Mouse (Mus musculus) right cerebral cortex, postnatal 4 days (tissue): Measurements from ENCODE around the gene Med1.
"Not testable (repeated sequence)": the region's sequence is repeated elsewhere in the genome, so short reads cannot be mapped to it uniquely, and the experiment has no call there.

Experiments
- DNase-seq: peaks from one replicate; pipeline ENCODE4 v3.0.0-alpha.2; 2022

Med1 gene

GRCm38 (mm10) chr11:98192901-98193805, at the start of gene Med1:
Med1 (minus strand) TSS chr11:98193293.
- DNase-seq, result peak; percentile 81

- DNase-seq, result no peak
These were observed 45.9 kb upstream of the Med1 start for GRCm38 (mm10) chr11:98238995-98239394.

GRCm38 (mm10) chr11:98238416-98238815, 45.3 kb upstream of the Med1 start:
- DNase-seq, result no peak

- no peak for DNase-seq
These were observed 33.3 kb upstream of the Med1 start for GRCm38 (mm10) chr11:98226349-98226748.

- DNase-seq, result no peak
These were observed 20.2 kb upstream of the Med1 start for GRCm38 (mm10) chr11:98213311-98213710.

GRCm38 (mm10) chr11:98209661-98210060, 16.6 kb upstream of the Med1 start:
- not testable (repeated sequence) for DNase-seq

GRCm38 (mm10) chr11:98206281-98206680, 13.2 kb upstream of the Med1 start:
- DNase-seq, result not testable (repeated sequence)

- no peak for DNase-seq
These were observed 12.4 kb upstream of the Med1 start for GRCm38 (mm10) chr11:98205463-98205862.

GRCm38 (mm10) chr11:98203931-98204421, 10.9 kb upstream of the Med1 start:
- no peak for DNase-seq

- DNase-seq, result no peak
These were observed 10.3 kb upstream of the Med1 start for GRCm38 (mm10) chr11:98203351-98203911.

GRCm38 (mm10) chr11:98202641-98203350, 9.7 kb upstream of the Med1 start, which contains the start of gene Cdk12:
Cdk12 (plus strand) TSS chr11:98203059.
- peak; percentile 98 for DNase-seq

- DNase-seq, result no peak
These were observed 8.9 kb upstream of the Med1 start for GRCm38 (mm10) chr11:98201791-98202640.

GRCm38 (mm10) chr11:98190820-98191219, 2.3 kb downstream of the Med1 start:
- no peak for DNase-seq

GRCm38 (mm10) chr11:98187640-98188395, 5.3 kb downstream of the Med1 start:
- DNase-seq, result no peak

- DNase-seq, result not testable (repeated sequence)
These were observed 10.9 kb downstream of the Med1 start for GRCm38 (mm10) chr11:98182149-98182548.

- no peak for DNase-seq
These were observed 24.7 kb downstream of the Med1 start for GRCm38 (mm10) chr11:98168400-98168799.

- DNase-seq, result no peak
These were observed 38.0 kb downstream of the Med1 start for GRCm38 (mm10) chr11:98155094-98155493.

GRCm38 (mm10) chr11:98150625-98151156, 42.4 kb downstream of the Med1 start:
- DNase-seq, result no peak

- peak; percentile 90 for DNase-seq
These were observed 43.1 kb downstream of the Med1 start, which contains the start of gene Fbxl20 for GRCm38 (mm10) chr11:98149786-98150624. Fbxl20 (minus strand) TSS chr11:98150403.

GRCm38 (mm10) chr11:98149304-98149750, 43.8 kb downstream of the Med1 start:
- peak; percentile 95 for DNase-seq
